Mouse (Mus musculus) gastrocnemius, postnatal 25 days (tissue): ENCODE measurements at regions not wholly inside any gene's neighbourhood (a gene's known extent, or its start where the extent isn't known, plus 50 kb on each side); places are given as distances from the start of the nearest gene placed in this dataset.

Experiments used
- DNase-seq: peaks from one replicate; pipeline ENCODE4 v3.0.0; 2022

DNA sequence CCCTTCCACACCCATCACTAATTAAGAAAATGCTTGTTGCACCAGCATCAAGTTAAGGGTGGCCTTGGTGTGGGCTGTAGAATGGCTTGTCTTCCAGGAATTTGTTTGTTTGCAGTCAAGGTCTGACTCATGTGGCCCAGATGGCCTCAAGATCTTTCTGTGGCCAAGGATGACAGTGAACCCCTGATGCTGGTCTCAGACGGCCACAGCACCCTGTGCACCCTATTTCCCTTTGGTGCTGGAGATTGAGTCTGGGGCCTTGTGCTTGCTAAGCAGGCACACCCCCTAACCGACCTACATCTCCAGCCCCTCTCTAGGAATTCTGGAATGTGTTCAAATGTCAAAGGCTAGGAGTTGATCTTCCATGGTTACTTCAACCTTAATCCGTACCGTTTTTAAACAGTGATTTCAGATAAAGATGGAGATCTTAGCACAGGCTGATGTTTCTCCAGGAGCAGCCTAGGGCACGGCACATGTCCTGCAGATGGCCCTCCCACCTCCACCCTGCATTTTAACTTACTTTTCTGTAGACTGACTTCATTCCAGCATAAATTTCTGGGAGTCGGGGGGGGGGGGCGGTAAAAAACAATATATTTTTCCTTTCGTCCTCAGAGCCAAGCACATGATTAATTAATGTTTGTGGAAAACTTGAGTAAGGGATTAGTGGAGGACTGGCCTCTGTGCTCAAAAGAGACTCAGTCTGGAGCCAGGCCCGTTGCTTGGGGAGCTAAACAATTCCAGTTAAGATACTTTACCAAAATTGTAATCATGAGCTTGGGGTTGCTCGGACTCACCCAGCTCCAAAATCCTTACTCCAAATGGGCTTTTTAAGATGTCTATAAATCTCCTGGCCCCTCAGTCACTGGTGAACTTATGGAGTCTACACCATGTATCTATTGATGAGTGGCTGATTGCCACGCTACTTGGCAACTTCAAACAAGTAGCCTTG lies 95.0 kb upstream of the Supt20 start:
- DNase-seq = peak; percentile 20

DNA sequence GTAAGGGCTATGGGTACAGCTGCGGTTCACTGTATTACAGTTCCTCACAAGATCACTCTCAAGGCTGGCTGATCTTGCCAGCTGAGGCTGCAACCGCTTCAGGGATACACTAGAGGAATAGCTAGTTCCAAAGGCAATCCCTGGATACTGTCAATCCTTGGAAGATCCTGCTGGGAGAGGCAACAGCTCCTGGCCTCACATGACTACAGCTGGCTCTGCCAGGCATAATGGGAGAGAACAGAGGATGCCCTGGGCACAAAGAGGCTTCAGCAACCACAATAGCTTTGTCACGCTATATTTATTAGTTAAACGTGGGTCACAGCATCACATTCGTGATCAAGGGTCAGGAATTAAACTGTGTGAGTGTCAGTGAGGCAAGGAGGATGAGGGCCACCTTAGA lies 94.3 kb upstream of the Supt20 start:
- no peak for DNase-seq

DNA sequence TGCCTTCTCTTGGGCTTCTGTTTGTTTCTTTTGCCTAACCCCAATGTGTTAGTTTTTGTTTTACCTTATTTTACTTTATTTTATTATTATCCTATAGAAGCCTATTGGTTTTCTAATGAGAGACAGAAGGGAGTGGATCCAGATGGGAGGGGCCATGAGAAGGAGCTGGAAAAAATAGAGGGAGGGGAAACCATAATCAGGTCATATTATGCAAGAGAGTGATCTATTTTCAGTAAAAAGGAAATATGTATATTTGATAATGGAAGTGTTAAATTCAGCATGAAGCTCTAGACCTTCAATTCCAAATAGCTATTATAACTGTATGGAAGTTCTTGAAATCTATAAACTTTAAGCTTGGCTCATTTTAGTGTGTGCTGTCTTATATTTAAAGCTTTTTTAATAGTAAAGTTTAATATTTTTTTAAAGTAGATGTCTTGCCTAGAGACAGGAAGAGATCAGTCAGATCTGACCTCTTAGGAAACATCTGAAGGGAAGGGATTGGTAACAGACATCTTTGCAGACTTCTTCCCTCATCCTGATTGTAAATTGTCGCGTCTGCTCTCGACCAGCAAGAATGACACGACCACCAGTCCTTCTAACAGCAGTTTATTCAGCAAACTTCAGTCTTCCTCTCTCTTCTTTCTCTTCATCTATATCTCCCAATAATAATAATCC lies 87.8 kb upstream of the Supt20 start:
- no peak for DNase-seq

- DNase-seq = peak; percentile 27
Observed at GRCm38 (mm10) chr3:54611431-54611990, 81.1 kb upstream of the Supt20 start.

DNA sequence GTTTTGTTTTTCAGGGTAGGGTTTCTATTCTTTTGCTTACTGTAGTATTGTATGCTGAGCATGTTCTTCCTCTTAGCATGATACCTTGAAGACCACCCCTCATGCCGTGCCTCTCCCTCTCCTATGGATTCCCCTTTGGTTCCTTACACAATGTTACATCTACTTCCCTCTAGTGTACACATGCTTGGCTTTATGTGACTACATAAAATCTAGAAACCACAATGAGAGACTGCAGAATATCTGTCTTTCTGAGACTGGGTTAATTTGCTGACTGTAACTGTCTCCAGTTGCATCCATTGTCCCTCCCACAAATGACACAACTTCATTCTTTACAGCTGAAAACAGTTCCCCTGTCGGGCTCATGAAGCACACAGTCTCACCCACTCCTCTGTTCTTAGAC lies 78.8 kb upstream of the Supt20 start:
- no peak for DNase-seq

GRCm38 (mm10) chr3:54617298-54617697 lies 75.3 kb upstream of the Supt20 start:
- DNase-seq = no peak

- no peak for DNase-seq
Observed at GRCm38 (mm10) chr3:54618286-54618685, 74.3 kb upstream of the Supt20 start.

DNA sequence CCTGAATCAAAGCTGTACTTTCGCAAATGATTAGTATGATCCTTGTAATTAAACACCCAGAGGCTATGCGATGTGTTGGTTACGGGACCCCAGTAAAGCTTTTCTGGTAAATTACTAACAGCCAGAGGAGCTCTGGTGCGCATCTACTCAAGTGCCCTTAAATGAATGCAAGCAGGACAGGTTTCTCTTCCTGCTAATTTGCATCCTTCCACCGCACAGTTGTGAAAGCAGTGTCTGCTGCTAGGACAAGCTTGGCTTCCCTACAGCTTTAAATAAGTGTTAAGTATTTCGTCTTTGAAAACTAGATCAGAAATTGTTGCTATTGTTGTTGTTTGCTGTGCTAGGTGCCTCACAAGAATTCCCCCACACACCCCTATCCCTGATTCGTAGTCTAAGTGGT lies 62.4 kb upstream of the Supt20 start:
- no peak for DNase-seq

DNA sequence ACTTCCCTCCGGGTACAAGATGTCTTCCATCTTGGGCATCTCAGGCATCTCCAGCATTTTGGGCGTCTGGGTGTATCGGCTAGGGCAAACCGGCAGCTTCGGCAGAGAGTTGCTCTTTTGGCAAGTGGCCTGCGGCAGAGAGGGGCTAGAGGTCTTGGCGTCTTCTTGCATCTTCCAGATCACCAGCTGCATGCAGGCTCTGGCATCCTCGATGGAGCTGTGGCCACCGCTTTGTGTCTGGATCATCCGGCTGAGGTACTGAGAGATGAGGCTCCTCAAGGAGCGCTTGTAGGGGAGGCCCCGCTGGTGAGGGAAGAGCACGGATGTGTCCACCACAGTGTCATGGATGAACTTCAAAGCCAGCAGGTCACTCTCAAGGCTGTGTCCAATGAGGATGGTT lies 59.9 kb upstream of the Supt20 start:
- DNase-seq = no peak

DNA sequence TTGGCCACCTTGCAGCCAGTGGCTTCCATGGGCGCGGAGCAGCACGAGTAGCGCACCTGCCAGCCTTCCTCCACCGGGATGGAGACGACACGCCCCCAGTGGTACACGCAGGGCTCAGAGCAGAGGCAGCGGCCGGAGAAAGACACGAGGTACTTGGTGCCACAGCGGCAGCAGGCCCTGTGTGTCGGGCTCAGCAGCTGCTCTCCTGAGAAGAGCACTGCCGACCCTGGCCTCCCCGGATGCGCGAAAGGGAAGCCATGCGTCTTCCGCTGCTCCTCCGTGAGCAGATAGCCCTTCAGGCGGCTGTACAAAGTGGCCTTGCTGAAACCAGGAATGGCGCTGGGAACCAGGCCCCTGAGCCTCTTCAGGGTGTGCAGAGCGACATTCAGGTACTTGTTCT lies 59.2 kb upstream of the Supt20 start:
- DNase-seq = no peak

DNA sequence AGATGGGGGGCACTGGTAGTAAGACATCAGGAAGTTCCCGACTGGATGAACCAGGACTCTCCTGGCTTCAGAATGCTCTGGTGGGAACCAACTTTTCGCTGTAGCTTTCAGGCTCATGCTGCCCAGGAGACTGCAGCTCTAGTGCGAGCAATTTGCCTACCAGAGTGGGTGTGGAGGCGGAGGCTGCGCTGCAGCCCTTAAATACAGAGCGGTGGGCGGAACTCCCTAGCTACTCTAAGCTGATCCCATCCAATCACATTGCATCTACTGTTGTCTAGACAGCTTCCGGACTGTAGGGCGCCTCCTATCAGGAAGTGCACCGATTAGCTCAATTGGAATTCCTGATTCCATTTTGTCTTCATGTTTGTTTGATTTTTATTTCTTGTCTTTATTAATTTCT lies 58.2 kb upstream of the Supt20 start:
- DNase-seq = no peak
